Mouse (Mus musculus): ENCODE data around the gene Pld3.

DNA sequence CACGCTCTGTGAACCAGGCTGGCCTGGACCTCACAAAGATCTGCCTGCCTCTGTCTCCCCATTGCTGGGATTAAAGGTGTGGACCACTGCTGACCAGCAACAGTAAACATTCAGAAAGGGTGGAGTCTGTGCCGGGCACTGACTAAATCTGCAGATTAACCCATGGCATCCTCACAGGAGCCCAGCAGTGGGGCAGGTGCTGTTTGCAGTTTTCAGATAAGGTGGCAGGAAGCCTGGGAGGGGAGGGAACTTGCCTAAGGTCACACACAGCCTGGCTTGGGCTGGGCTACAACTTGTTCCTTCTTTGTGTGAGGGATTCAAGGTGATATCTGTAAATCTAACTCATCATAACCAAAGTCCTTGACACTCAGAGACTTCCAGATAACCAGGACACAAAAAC lies 12.5 kb downstream of the Pld3 start:
- no peak for TF ChIP-seq CTCF (IDR thresholded peaks at IDR 0.05; ENCODE audit: low read depth, low read length)
- no peak for TF ChIP-seq POLR2A (IDR thresholded peaks at IDR 0.05; ENCODE audit: extremely low read depth, insufficient read depth, low read length)
